Mouse (Mus musculus) testis, postnatal 14 days (tissue): ENCODE measurements at regions not wholly inside any gene's neighbourhood (a gene's known extent, or its start where the extent isn't known, plus 50 kb on each side); places are given as distances from the start of the nearest gene placed in this dataset.

ENCODE experiments used
- DNase-seq: peaks from one replicate; pipeline ENCODE4 v3.0.0; 2021; ENCODE audit warnings: low spot score

DNA sequence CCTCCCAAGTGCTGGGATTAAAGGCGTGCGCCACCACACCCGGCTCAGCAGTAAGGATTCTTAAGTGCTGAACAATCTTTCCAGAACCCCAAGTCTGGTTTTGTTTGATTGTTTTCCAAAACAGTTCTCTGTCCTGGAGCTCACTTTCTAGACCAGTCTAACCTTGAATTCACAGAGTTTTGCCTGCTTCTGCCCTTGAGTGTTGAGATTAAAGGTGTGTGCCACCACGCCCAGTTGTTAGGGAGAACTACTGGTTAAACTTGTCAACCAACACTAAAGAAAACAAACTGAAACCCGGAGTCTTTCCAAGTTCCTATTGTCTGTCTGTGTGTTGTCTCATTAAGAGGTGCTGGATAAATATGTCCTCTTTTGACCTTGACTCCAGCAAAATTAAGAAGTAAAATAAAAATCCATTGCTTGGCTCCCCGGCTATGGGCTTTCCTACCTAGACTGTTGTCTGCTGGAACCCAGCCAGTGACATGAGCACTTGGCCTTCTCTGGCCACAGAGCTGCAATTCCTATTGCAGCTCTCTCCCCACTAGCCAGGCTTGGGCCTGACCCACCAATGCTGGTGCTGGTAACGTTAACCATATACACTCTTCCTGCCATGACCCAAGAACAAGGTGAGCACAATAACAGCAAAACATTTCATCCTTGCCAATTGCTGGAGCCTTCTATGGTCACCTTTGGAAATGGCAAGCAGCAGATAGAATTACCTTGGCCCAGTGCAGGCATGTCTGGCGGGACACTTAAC, 51.1 kb upstream of the Klf9 start:
- DNase-seq, result no peak
